Mouse (Mus musculus) cortical plate, adult 2 months (tissue): ENCODE measurements at regions not wholly inside any gene's neighbourhood (a gene's known extent, or its start where the extent isn't known, plus 50 kb on each side); places are given as distances from the start of the nearest gene placed in this dataset.

Source experiments
- CTCF ChIP-seq: fragments of 200-500 bp; IDR thresholded peaks from 2 replicates; pipeline ENCODE4 v1.5.1; 2011; ENCODE audit warnings: mild to moderate bottlenecking, control low read depth, low read length; ENCODE audit not compliant: insufficient read depth; ENCODE audit errors: extremely low read depth
- POLR2A ChIP-seq: fragments of 200-500 bp; IDR thresholded peaks from 2 replicates; pipeline ENCODE4 v1.6.1; 2011; ENCODE audit warnings: mild to moderate bottlenecking, low read length, control low read depth; ENCODE audit not compliant: insufficient read depth; ENCODE audit errors: extremely low read depth

GRCm38 (mm10) chr10:9996211-9996610 is 95.3 kb upstream of the Stxbp5 start:
- TF ChIP-seq POLR2A: no peak
- no peak for TF ChIP-seq CTCF
